Mouse (Mus musculus) limb, embryonic 10.5 days (tissue): ENCODE results near the gene Lep. TPM values are rescaled to one million over a fixed set of nuclear protein-coding genes. Genes with fewer than 3 reads are reported as not detected.

Experiments used
- microRNA-seq: library from miRNA; unstranded; fragments of <30 nt; microRNA quantifications from one replicate; pipeline ENCODE4, GENCODE M21; 2017
- polyA plus RNA-seq: library from polyadenylated mRNA; unstranded; fragments of >200 nt; fragmentation: Nextera tagmentation; extraction: Ambion mirVana; gene quantifications from 2 replicates; pipeline ENCODE4 v1.2.1, GENCODE M21; 2016

Gene Lep
- polyA plus RNA-seq, 1 experiment from 2014 or later: not detected

Small RNAs within 50 kb of the gene (microRNA-seq; reads per million reads assigned to microRNA genes)
- gene Mir129-1: not detected

Other genes with a start within 250 kb of the Lep start
- gene Lrrc4, start 228.5 kb upstream of the Lep start, polyA plus RNA-seq: 0.16 and 0.36 TPM in 2 replicates
- 51.1 and 52.9 TPM in 2 replicates for gene Rbm28, start 104.8 kb downstream of the Lep start, polyA plus RNA-seq
- 2.0 and 3.7 TPM in 2 replicates for gene Prrt4, start 119.4 kb downstream of the Lep start, polyA plus RNA-seq
- gene Impdh1, start 156.1 kb downstream of the Lep start, polyA plus RNA-seq: 56.7 and 66.9 TPM in 2 replicates
- gene Hilpda, start 212.3 kb downstream of the Lep start, polyA plus RNA-seq: 42.7 and 45.2 TPM in 2 replicates
- gene Fam71f2, start 219.4 kb downstream of the Lep start, polyA plus RNA-seq: 0.40 and 0.55 TPM in 2 replicates